Mouse (Mus musculus): ENCODE data around the gene Cmpk2.

The Cmpk2 gene

DNA sequence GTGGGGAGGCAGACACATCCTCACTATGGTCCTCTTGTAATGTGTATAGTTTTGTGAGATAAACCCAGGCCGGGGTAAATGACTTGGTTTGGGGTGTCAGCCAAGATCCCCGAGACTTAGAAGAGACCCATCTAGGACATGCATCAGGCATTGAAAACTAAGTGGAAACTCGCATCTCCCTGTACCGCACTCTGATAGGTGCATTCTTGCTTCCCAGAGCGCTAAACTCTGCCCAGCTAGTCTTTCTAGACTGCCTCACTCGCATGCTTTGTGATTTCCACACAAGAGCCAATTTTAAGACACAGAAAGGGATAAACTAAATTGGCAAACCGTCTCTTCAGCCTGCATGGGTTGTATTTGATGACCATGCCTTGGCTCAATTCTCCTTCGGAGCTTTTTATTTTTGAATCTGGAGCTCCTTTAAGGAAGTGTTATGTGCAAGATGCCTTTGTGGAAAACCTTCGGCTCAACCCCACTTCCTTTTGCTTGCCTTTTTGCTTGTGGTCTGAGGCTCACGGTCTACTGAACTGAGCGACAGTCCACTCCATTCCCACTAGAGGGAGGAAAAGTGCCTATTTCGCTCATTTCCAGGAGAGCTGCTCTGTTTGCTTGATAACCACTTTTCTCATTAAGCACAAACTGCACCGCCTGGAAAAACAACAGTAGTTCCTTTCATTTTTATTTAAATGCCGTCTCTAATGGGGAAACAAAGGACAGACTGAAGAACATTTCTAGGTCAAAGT is 19.0 kb downstream of the Cmpk2 start:
- H3K36me3 ChIP-seq (ENCODE audit: insufficient read depth, low read length): no peaks in the 10 kb centered on the region
- no peaks in the 10 kb centered on the region for H3K9me3 ChIP-seq (ENCODE audit: low read length)
- H3K27me3 ChIP-seq (ENCODE audit: insufficient read depth, low read length): 0 out of 2 replicates have a peak, but pooled peaks cover 2% of the 10 kb centered on the region
- H3K4me3 ChIP-seq (replicated peaks; ENCODE audit: low read length): no peak overlapping the region
- TF ChIP-seq CTCF (conservative IDR thresholded peaks at IDR 0.05; ENCODE audit: low read length) (peak; percentile 19), POU5F1 (IDR thresholded peaks at IDR 0.05; ENCODE audit: borderline replicate concordance, low read length) (no peak), NANOG (IDR thresholded peaks at IDR 0.05; ENCODE audit: borderline replicate concordance, low read length) (no peak)
- peaks cover 15% of the 10 kb centered on the region; the same call in 1 of the 2 replicates for H3K4me1 ChIP-seq (replicated peaks; ENCODE audit: low read depth, low read length)

DNA sequence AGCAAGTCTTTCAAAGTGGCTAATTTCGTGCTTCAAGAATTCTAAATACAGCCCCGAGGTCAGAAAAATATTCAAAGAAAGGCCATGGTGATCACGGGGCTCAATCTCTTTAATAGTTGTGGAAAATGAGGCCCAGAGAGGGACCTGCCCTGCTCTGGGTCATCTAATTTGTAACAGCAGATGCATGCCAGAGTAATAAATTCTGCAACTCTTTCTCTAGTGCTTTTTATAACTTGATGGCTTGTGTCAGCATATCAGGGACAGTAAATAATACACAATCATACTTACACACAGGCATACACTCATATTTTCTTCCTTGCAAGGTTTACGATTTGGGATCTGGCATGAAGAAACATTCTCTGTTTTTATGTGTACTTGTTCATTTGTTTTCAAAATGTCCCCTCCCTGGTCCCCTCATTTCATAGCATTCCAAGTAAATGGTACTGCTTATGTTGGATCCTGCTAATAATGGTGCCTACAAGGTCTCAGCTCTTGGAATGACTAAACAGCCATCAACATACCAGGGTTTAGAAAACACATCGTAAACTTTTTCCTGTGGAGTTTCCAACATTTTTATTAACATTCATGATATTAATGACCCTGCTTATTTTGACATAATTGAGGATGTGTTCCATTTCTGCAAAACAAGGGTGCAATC is 19.7 kb downstream of the Cmpk2 start:
- H3K27me3 ChIP-seq (ENCODE audit: insufficient read depth, low read length): 0 out of 2 replicates have a peak, but pooled peaks cover 2% of the 10 kb centered on the region
- H3K4me3 ChIP-seq (replicated peaks; ENCODE audit: low read length): no peak overlapping the region
- no peaks in the 10 kb centered on the region for H3K36me3 ChIP-seq (ENCODE audit: insufficient read depth, low read length)
- no peak for TF ChIP-seq NANOG (IDR thresholded peaks at IDR 0.05; ENCODE audit: borderline replicate concordance, low read length)
- TF ChIP-seq POU5F1 (IDR thresholded peaks at IDR 0.05; ENCODE audit: borderline replicate concordance, low read length): no peak
- no peak for TF ChIP-seq CTCF (conservative IDR thresholded peaks at IDR 0.05; ENCODE audit: low read length)
- no peaks in the 10 kb centered on the region for H3K9me3 ChIP-seq (ENCODE audit: low read length)
- peaks cover 15% of the 10 kb centered on the region; the same call in 1 of the 2 replicates for H3K4me1 ChIP-seq (replicated peaks; ENCODE audit: low read depth, low read length)

DNA sequence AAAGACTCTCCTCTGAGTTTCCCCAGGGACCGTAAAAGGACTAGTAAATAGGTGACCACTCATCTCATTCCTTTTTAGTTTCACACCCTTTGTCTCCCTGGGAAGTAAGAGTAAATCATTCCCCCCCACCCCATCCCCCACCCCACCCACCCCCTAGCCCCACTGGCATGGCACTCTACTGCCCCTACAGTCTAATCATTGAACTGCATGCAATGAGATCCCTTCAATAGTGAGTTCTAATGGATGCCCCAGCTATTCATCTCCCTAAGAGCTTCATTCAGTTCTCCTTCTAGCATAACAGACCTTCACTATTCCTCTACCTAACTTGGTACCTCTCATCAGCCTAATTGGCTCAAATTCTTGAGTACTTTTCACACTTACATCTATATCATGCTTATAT is 20.9 kb downstream of the Cmpk2 start:
- Histone ChIP-seq H3K4me1 (replicated peaks; ENCODE audit: low read depth, low read length) (peaks cover 15% of the 10 kb centered on the region; the same call in 1 of the 2 replicates), H3K27me3 (ENCODE audit: insufficient read depth, low read length) (0 out of 2 replicates have a peak, but pooled peaks cover 2% of the 10 kb centered on the region), H3K4me3 (replicated peaks; ENCODE audit: low read length) (no peak overlapping the region), H3K36me3 (ENCODE audit: insufficient read depth, low read length) (no peaks in the 10 kb centered on the region), H3K9me3 (ENCODE audit: low read length) (no peaks in the 10 kb centered on the region)
- TF ChIP-seq POU5F1 (IDR thresholded peaks at IDR 0.05; ENCODE audit: borderline replicate concordance, low read length) (no peak), CTCF (conservative IDR thresholded peaks at IDR 0.05; ENCODE audit: low read length) (peak; percentile 19; the same call in 1 of the 2 replicates)

DNA sequence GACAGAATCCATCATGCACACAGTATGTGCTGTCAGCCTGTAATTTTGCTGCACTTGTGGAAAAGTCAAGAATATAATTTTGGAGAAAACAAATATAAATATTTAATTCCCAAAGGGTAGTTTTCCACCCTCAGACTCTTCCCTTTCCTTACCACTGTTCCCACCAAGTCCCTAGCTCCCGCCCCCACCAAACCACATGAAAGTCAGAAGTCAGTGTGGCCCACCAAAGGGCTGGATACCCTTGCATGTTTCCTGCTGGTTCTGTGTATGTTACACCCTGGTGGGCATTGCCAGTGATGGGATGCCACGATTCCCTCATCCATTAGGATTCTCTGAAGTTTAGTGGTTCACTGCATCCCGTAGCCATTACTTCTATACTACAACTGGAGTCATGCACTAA is 32.0 kb downstream of the Cmpk2 start:
- no peaks in the 10 kb centered on the region for H3K36me3 ChIP-seq (ENCODE audit: insufficient read depth, low read length)
- no peaks in the 10 kb centered on the region for H3K4me1 ChIP-seq (replicated peaks; ENCODE audit: low read depth, low read length)

DNA sequence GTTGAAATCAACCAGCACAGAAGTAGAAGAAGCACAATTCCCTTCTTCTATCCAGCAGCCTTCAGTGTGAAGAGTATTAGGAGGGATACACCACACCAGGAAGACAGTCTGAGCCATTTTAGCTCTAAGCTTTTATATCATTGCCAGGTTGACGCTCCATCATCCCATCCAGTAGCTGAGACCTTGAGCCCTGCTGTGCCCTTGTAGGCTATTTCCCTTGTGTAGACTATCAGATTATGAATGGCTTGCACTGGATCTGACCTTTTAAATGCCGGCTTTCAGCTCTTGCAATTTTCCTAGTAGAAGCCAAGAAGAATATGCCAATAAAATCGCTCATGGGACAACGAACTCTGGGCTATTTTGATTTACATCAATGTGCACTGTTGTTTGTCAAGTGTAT is 42.0 kb downstream of the Cmpk2 start:
- Histone ChIP-seq H3K27me3 (ENCODE audit: insufficient read depth, low read length) (no peaks in the 10 kb centered on the region), H3K4me3 (replicated peaks; ENCODE audit: low read length) (no peak overlapping the region), H3K4me1 (replicated peaks; ENCODE audit: low read depth, low read length) (no peaks in the 10 kb centered on the region), H3K9me3 (ENCODE audit: low read length) (no peaks in the 10 kb centered on the region), H3K36me3 (ENCODE audit: insufficient read depth, low read length) (no peaks in the 10 kb centered on the region)
- TF ChIP-seq NANOG (IDR thresholded peaks at IDR 0.05; ENCODE audit: borderline replicate concordance, low read length) (no peak), POU5F1 (IDR thresholded peaks at IDR 0.05; ENCODE audit: borderline replicate concordance, low read length) (no peak), CTCF (conservative IDR thresholded peaks at IDR 0.05; ENCODE audit: low read length) (no peak)

More for the DNA sequence above, 32.0 kb downstream of the Cmpk2 start:
- Histone ChIP-seq H3K4me3 (replicated peaks; ENCODE audit: low read length) (no peak overlapping the region), H3K27me3 (ENCODE audit: insufficient read depth, low read length) (no peaks in the 10 kb centered on the region), H3K9me3 (ENCODE audit: low read length) (no peaks in the 10 kb centered on the region)
- TF ChIP-seq CTCF (conservative IDR thresholded peaks at IDR 0.05; ENCODE audit: low read length): no peak
- TF ChIP-seq NANOG (IDR thresholded peaks at IDR 0.05; ENCODE audit: borderline replicate concordance, low read length): no peak
- no peak for TF ChIP-seq POU5F1 (IDR thresholded peaks at IDR 0.05; ENCODE audit: borderline replicate concordance, low read length)

DNA sequence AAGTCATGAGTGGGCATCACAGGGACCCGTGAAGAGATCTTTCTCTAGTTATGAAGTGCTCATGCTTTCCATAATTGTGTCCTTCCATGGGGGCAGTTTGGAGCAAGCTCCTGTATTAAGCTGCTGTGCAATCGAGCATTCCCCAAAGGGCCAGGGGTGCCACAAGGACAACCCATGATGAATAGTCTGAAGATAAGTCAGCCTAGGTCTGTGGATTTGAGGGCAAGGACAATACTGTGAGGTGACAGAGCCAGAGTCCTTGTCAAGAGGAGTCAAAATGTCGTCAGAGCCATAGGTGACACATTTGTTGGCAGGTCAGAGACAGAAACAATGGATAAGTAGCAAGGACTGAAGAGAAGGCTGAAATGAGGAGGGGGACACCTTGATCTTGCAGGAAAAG is 49.2 kb downstream of the Cmpk2 start:
- Histone ChIP-seq H3K27me3 (ENCODE audit: insufficient read depth, low read length) (no peaks in the 10 kb centered on the region), H3K4me1 (replicated peaks; ENCODE audit: low read depth, low read length) (no peaks in the 10 kb centered on the region), H3K4me3 (replicated peaks; ENCODE audit: low read length) (no peak overlapping the region), H3K36me3 (ENCODE audit: insufficient read depth, low read length) (no peaks in the 10 kb centered on the region), H3K9me3 (ENCODE audit: low read length) (no peaks in the 10 kb centered on the region)
- TF ChIP-seq POU5F1 (IDR thresholded peaks at IDR 0.05; ENCODE audit: borderline replicate concordance, low read length) (no peak), NANOG (IDR thresholded peaks at IDR 0.05; ENCODE audit: borderline replicate concordance, low read length) (no peak), CTCF (conservative IDR thresholded peaks at IDR 0.05; ENCODE audit: low read length) (no peak)

DNA sequence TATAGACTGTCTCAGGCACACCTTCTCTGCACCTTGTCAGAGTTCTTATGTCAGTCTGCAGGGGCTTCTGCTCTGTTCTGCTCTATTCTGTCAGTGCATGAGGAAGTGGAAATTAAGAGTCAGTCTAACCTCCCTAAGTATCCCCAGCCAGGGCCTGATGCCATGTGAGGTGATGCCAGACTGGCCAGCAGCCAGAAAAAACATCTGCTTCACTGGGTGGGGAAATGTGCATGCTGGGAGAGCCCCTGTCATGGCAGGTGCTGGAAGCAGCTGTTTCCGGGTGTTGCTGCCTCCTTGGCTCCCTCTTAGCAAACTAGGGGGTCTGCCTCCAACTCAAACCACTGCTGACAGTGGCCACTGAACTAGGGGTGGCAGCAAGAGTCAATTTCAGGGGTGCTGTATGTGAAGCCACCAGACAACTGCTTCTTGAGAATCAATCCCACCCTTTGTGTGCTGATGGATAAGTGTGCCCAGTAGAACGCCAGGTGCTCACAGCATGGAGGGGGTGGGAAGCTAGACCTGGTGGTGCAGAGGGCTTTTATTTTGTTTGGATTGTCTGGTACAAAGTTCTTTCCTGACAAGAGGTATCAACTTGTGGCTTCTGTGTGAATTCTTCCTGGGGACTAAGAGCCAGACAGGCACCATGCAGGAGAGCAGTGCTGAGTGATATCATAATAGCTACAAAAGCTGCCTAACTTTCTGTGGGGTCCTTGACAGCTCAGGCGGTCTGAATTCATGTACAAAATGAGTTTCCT is 56.1 kb downstream of the Cmpk2 start:
- no peak for TF ChIP-seq POU5F1 (IDR thresholded peaks at IDR 0.05; ENCODE audit: borderline replicate concordance, low read length)
- Histone ChIP-seq H3K36me3 (ENCODE audit: insufficient read depth, low read length) (no peaks in the 10 kb centered on the region), H3K27me3 (ENCODE audit: insufficient read depth, low read length) (no peaks in the 10 kb centered on the region), H3K9me3 (ENCODE audit: low read length) (no peaks in the 10 kb centered on the region), H3K4me1 (replicated peaks; ENCODE audit: low read depth, low read length) (peaks cover 6% of the 10 kb centered on the region; the same call in 1 of the 2 replicates), H3K4me3 (replicated peaks; ENCODE audit: low read length) (no peak overlapping the region)

DNA sequence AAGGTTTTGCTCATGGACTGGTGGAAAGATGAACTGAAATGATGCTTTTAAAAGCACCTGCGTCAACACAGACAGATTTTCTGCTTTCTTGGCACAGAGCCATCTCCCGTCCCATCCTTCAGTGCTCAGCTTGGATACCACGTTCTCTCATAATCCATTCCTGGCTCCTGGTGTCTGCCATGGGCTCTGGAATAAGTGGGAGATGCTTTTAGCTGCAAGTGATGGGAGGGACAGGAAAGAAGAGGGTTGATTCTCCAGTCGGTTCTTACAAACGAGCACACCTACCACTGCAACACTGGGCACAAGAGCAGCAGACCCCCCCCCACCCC is 56.7 kb downstream of the Cmpk2 start:
- Histone ChIP-seq H3K4me1 (replicated peaks; ENCODE audit: low read depth, low read length) (peaks cover 6% of the 10 kb centered on the region; the same call in 1 of the 2 replicates), H3K4me3 (replicated peaks; ENCODE audit: low read length) (no peak overlapping the region), H3K36me3 (ENCODE audit: insufficient read depth, low read length) (no peaks in the 10 kb centered on the region), H3K27me3 (ENCODE audit: insufficient read depth, low read length) (no peaks in the 10 kb centered on the region), H3K9me3 (ENCODE audit: low read length) (no peaks in the 10 kb centered on the region)
- TF ChIP-seq POU5F1 (IDR thresholded peaks at IDR 0.05; ENCODE audit: borderline replicate concordance, low read length) (no peak), NANOG (IDR thresholded peaks at IDR 0.05; ENCODE audit: borderline replicate concordance, low read length) (no peak), CTCF (conservative IDR thresholded peaks at IDR 0.05; ENCODE audit: low read length) (no peak)
